Mouse (Mus musculus): ENCODE results near the gene Gart. TPM values are rescaled to one million over a fixed set of nuclear protein-coding genes. Genes with fewer than 3 reads are reported as not detected.
A peak's percentile ranks its signal among the peaks of the same experiment; 100 is the strongest.

Gene Gart
- total and polyA plus RNA-seq, 3 experiments: 356 to 722 (median 517) TPM

DNA sequence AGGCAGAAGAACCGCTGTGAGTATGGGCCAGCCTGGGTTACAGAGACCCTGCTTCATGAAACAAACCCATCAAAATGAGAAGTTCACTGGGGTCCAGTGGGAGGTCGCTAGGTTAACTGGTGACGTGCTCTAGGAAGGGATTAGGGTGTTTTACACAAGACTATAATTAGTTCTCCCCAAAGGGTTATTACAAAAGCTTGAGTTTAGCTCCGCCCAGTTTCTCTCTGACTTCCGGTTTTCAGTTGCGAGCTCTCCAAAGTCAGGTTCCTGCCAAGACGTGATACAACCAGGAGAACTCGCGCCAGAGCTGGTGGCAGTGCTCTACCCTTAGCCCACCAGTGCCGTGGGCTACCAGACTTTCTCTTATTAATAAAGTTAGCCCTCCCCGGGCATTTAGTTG, 35.5 kb downstream of the Gart start:
- H3K4me2 ChIP-seq (ENCODE audit: insufficient read depth, low read depth, poor library complexity, severe bottlenecking): no peak overlapping the region
- TF ChIP-seq BHLHE40 (IDR thresholded peaks at IDR 0.05; ENCODE audit: low read depth, low read length) (no peak), ELF1 (IDR thresholded peaks at IDR 0.05; ENCODE audit: low read depth, low read length) (0 out of 2 replicates have a peak, but pooled peaks have one; percentile 42), POLR2AphosphoS2 (IDR thresholded peaks at IDR 0.05; ENCODE audit: low read depth, low read length) (no peak), MEF2A (IDR thresholded peaks at IDR 0.05; ENCODE audit: borderline replicate concordance, low read depth, low read length) (no peak), MAX (IDR thresholded peaks at IDR 0.05; ENCODE audit: low read length) (no peak), CTCF (conservative IDR thresholded peaks at IDR 0.05 in 1 of 2, IDR thresholded peaks at IDR 0.05 in 1 of 2; ENCODE audit: low read depth in 2 of 2, low read length in 2 of 2) (no peak)
- dilution Hi-C loops (cut with MboI; ENCODE audit: extremely low pct_ligation_motif_present, extremely low pct_unique_long_range_greater_than_20kb, low sequenced_read_pairs): no loop called here
- no peaks in the 10 kb centered on the region for H3K27me3 ChIP-seq (replicated peaks)
- no peak overlapping the region for H3K27ac ChIP-seq (ENCODE audit: insufficient read depth, low read depth)
- H3K4me1 ChIP-seq (ENCODE audit: control insufficient read depth in 1 of 2, insufficient read depth in 2 of 2): peaks cover 0 to 14% of the 10 kb centered on the region in 2 experiments; a peak in 1 of 4 replicates
- H3K9me3 ChIP-seq (replicated peaks; ENCODE audit: low read length): no peaks in the 10 kb centered on the region
- no peaks in the 10 kb centered on the region for H3K79me2 ChIP-seq (replicated peaks; ENCODE audit: control insufficient read depth, extremely low read depth, insufficient read depth, poor library complexity, severe bottlenecking)
- H3K9ac ChIP-seq (ENCODE audit: insufficient read depth, low read depth): no peak overlapping the region
- in situ Hi-C loops (cut with MboI; ENCODE audit: low pct_ligation_motif_present, low pct_unique_long_range_greater_than_20kb, low sequenced_read_pairs): no loop called here
- DNase-seq (ENCODE audit: extremely low read depth): no peak
- no peak overlapping the region for H3K4me3 ChIP-seq (replicated peaks in 1 of 3; ENCODE audit: low read depth in 2 of 3, low read length in 2 of 3, poor library complexity in 1 of 3)
- H3K36me3 ChIP-seq (replicated peaks in 1 of 2; ENCODE audit: control insufficient read depth in 1 of 2, insufficient read depth in 1 of 2, low read length in 1 of 2): no peaks in the 10 kb centered on the region

DNA sequence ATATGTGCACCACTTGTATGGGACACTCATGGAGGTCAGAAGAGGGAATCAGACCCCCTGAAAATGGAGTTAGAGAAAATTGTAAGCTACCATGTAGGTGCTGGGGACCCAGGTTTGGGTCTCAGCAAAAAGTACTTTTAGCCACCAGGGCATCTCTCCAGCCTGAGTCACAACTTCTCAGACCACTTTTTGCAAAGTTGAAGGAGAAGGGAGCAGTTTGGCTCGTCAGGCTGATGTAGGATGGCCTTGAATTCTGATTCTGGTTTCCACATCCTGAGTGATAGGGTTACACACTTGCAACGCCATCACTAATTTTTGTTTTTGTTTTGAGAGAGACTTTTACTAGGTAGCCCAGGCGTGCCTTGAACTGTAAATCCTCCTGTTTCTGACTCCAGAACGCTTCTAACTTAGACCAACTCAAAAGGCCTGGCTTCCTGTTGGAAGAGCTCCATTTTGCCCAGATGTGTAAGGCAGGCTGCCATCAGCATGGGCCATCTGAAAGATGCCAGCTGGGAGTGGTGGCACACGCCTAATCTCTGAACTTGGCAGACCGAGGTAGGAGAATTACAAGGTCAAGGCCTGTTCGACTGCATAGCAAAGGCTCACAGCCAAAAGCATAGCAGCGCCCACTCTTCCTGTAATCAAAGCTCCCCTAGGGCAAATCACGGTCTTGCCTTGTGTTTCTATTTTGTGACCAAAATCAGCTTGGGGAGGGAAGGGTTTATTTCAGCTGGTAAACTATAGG, 37.1 kb downstream of the Gart start:
- Histone ChIP-seq H3K27ac (ENCODE audit: insufficient read depth, low read depth) (no peak overlapping the region), H3K9me3 (replicated peaks; ENCODE audit: low read length) (no peaks in the 10 kb centered on the region), H3K4me1 (ENCODE audit: control insufficient read depth in 1 of 2, insufficient read depth in 2 of 2) (peaks cover 0 to 14% of the 10 kb centered on the region in 2 experiments; a peak in 1 of 4 replicates), H3K79me2 (replicated peaks; ENCODE audit: control insufficient read depth, extremely low read depth, insufficient read depth, poor library complexity, severe bottlenecking) (no peaks in the 10 kb centered on the region), H3K27me3 (replicated peaks) (no peaks in the 10 kb centered on the region), H3K4me2 (ENCODE audit: insufficient read depth, low read depth, poor library complexity, severe bottlenecking) (no peak overlapping the region), H3K4me3 (replicated peaks in 1 of 3; ENCODE audit: low read depth in 2 of 3, low read length in 2 of 3, poor library complexity in 1 of 3) (no peak overlapping the region), H3K9ac (ENCODE audit: insufficient read depth, low read depth) (no peak overlapping the region), H3K36me3 (replicated peaks in 1 of 2; ENCODE audit: control insufficient read depth in 1 of 2, insufficient read depth in 1 of 2, low read length in 1 of 2) (no peaks in the 10 kb centered on the region)
- dilution Hi-C loops (cut with MboI; ENCODE audit: extremely low pct_ligation_motif_present, extremely low pct_unique_long_range_greater_than_20kb, low sequenced_read_pairs) (no loop called here), in situ Hi-C loops (cut with MboI; ENCODE audit: low pct_ligation_motif_present, low pct_unique_long_range_greater_than_20kb, low sequenced_read_pairs) (no loop called here)
- TF ChIP-seq ELF1 (IDR thresholded peaks at IDR 0.05; ENCODE audit: low read depth, low read length): no peak
- no peak for TF ChIP-seq RCOR1 (conservative IDR thresholded peaks at IDR 0.05; ENCODE audit: low read depth, low read length)
- TF ChIP-seq POLR2AphosphoS2 (IDR thresholded peaks at IDR 0.05; ENCODE audit: low read depth, low read length): no peak
- no peak for TF ChIP-seq GABPA (IDR thresholded peaks at IDR 0.05; ENCODE audit: insufficient replicate concordance, low read depth, low read length)
- no peak for DNase-seq (ENCODE audit: extremely low read depth)

GRCm38 (mm10) chr16:91606958-91607357, 39.8 kb downstream of the Gart start:
- peak; percentile 27 for DNase-seq (ENCODE audit: extremely low read depth)
- no peaks in the 10 kb centered on the region for H3K36me3 ChIP-seq (replicated peaks in 1 of 2; ENCODE audit: control insufficient read depth in 1 of 2, insufficient read depth in 1 of 2, low read length in 1 of 2)
- H3K4me1 ChIP-seq (ENCODE audit: control insufficient read depth in 1 of 2, insufficient read depth in 2 of 2): peaks cover 0 to 17% of the 10 kb centered on the region in 2 experiments; a peak in 2 of 4 replicates
- H3K9me3 ChIP-seq (replicated peaks; ENCODE audit: low read length): no peaks in the 10 kb centered on the region
- no peak overlapping the region for H3K9ac ChIP-seq (ENCODE audit: insufficient read depth, low read depth)
- TF ChIP-seq EP300 (IDR thresholded peaks at IDR 0.05; ENCODE audit: low read length): 0 out of 2 replicates have a peak, but pooled peaks have one; percentile 27
- no peak for TF ChIP-seq CHD1 (IDR thresholded peaks at IDR 0.05; ENCODE audit: low read depth, low read length)
- H3K4me2 ChIP-seq (ENCODE audit: insufficient read depth, low read depth, poor library complexity, severe bottlenecking): no peak overlapping the region
- no peaks in the 10 kb centered on the region for H3K79me2 ChIP-seq (replicated peaks; ENCODE audit: control insufficient read depth, extremely low read depth, insufficient read depth, poor library complexity, severe bottlenecking)
- no peak overlapping the region for H3K4me3 ChIP-seq (replicated peaks in 1 of 3; ENCODE audit: low read depth in 2 of 3, low read length in 2 of 3, poor library complexity in 1 of 3)
- in situ Hi-C loops (cut with MboI; ENCODE audit: low pct_ligation_motif_present, low pct_unique_long_range_greater_than_20kb, low sequenced_read_pairs) (no loop called here), dilution Hi-C loops (cut with MboI; ENCODE audit: extremely low pct_ligation_motif_present, extremely low pct_unique_long_range_greater_than_20kb, low sequenced_read_pairs) (no loop called here)
- peaks cover 1% of the 10 kb centered on the region for H3K27me3 ChIP-seq (replicated peaks)
- no peak overlapping the region for H3K27ac ChIP-seq (ENCODE audit: insufficient read depth, low read depth)
